In genomic region chr8:20123545-20123944, GRCm38 (mm10) we compare ENCODE assay signal across 7 mouse cellular contexts.
DNase-seq lines count a peak whose midpoint lies in the region; ATAC-seq and TF ChIP-seq lines count a peak whose summit lies in the region.
"Not testable (repeated sequence)": the region's sequence is repeated elsewhere in the genome, so short reads cannot be mapped to it uniquely, and the experiment has no call there.

No protein-coding gene starts in this region.

- H3K36me3 ChIP-seq in forebrain, embryonic 13.5 days (ENCODE audit: poor library complexity, severe bottlenecking); intestine, embryonic 14.5 days (ENCODE audit: control insufficient read depth, insufficient read depth, low read length); liver, embryonic 14.5 days (replicated peaks; ENCODE audit: control insufficient read depth, insufficient read depth, low read depth); neural tube, embryonic 12.5 days: not testable (repeated sequence)

- not testable (repeated sequence) for TF ChIP-seq CTCF in liver, embryonic 14.5 days (IDR thresholded peaks at IDR 0.05; ENCODE audit: low read depth)

- WGBS in forebrain, embryonic 13.5 days, result 89% methylated on average over 5 of the region's 5 CpGs
- 87% methylated on average over 5 of the region's 5 CpGs for WGBS in intestine, embryonic 14.5 days
- 77% methylated on average over 5 of the region's 5 CpGs for WGBS in liver, embryonic 14.5 days (ENCODE audit: insufficient replicate concordance)
- WGBS in neural tube, embryonic 12.5 days, result 87% methylated on average over 5 of the region's 5 CpGs

- not testable (repeated sequence) for H3K4me1 ChIP-seq in forebrain, embryonic 13.5 days; intestine, embryonic 14.5 days (replicated peaks; ENCODE audit: control insufficient read depth, insufficient read depth, low read length); liver, embryonic 14.5 days (replicated peaks; ENCODE audit: control insufficient read depth in 2 of 2, insufficient read depth in 2 of 2, low read length in 1 of 2); neural tube, embryonic 12.5 days

- H3K4me2 ChIP-seq in forebrain, embryonic 13.5 days, result 0 out of 2 replicates have a peak overlapping the region, but pooled peaks have one; percentile 27
- peak overlapping the region; percentile 37 for H3K4me2 ChIP-seq in intestine, embryonic 14.5 days (ENCODE audit: low read length)
- H3K4me2 ChIP-seq in liver, embryonic 14.5 days (ENCODE audit: low read depth), result peak overlapping the region; percentile 31; the same call in 1 of the 2 replicates
- peak overlapping the region; percentile 31; the same call in 1 of the 2 replicates for H3K4me2 ChIP-seq in neural tube, embryonic 12.5 days (replicated peaks)

- H3K27me3 ChIP-seq in forebrain, embryonic 13.5 days; intestine, embryonic 14.5 days (replicated peaks; ENCODE audit: control insufficient read depth, insufficient read depth, low read length); liver, embryonic 14.5 days (ENCODE audit: control insufficient read depth, insufficient read depth, low read length); neural tube, embryonic 12.5 days (replicated peaks): not testable (repeated sequence)

- intact Hi-C loops in heart, postnatal 25 days (cut with DNase I), result not testable (repeated sequence)

- not testable (repeated sequence) for H3K9me3 ChIP-seq in forebrain, embryonic 13.5 days (replicated peaks); intestine, embryonic 14.5 days (ENCODE audit: control insufficient read depth, low read length); liver, embryonic 14.5 days (ENCODE audit: control insufficient read depth, low read length); neural tube, embryonic 12.5 days

- DNase-seq in heart, postnatal 25 days (ENCODE audit: low spot score), result peak; percentile 36
- DNase-seq in intestine, embryonic 14.5 days (ENCODE audit: low spot score); liver, embryonic 14.5 days (ENCODE audit: low read depth in 3 of 3, low spot score in 3 of 3): not testable (repeated sequence)
- peak; percentile 41 to 49 for DNase-seq in layer of hippocampus, adult 8-10 months (ENCODE audit: low spot score in 2 of 2)
- DNase-seq in thymus, postnatal 25 days, result peak; percentile 16

- not testable (repeated sequence) for H3K4me3 ChIP-seq in forebrain, embryonic 13.5 days; intestine, embryonic 14.5 days (ENCODE audit: low read depth, low read length); liver, embryonic 14.5 days (ENCODE audit: insufficient read depth in 1 of 2, low read depth in 2 of 2, low read length in 2 of 2); neural tube, embryonic 12.5 days

- not testable (repeated sequence) for TF ChIP-seq EP300 in liver, embryonic 14.5 days (IDR thresholded peaks at IDR 0.05; ENCODE audit: low read depth)

- H3K27ac ChIP-seq in forebrain, embryonic 13.5 days; intestine, embryonic 14.5 days (ENCODE audit: low read depth); liver, embryonic 14.5 days; neural tube, embryonic 12.5 days: not testable (repeated sequence)

- H3K9ac ChIP-seq in forebrain, embryonic 13.5 days; intestine, embryonic 14.5 days (ENCODE audit: low read length); liver, embryonic 14.5 days (replicated peaks); neural tube, embryonic 12.5 days: not testable (repeated sequence)

- not testable (repeated sequence) for ATAC-seq in forebrain, embryonic 13.5 days; intestine, embryonic 14.5 days (replicated peaks; ENCODE audit: low FRiP score, low TSS enrichment, low read depth); liver, embryonic 14.5 days (ENCODE audit: insufficient read depth); neural tube, embryonic 12.5 days (ENCODE audit: low FRiP score, low read depth)
